Mouse (Mus musculus) embryonic facial prominence, embryonic 14.5 days (tissue): ENCODE data around the gene Vsig8. TPM values are rescaled to one million over a fixed set of nuclear protein-coding genes. Genes with fewer than 3 reads are reported as not detected.

ENCODE experiments used
- ATAC-seq: fragments of 200-750 bp; cut with Nextera tagmentation; 2 replicates; pipeline ENCODE4 v1.8.0; 2017; ENCODE audit warnings: low read depth, moderate number of reproducible peaks, moderate TSS enrichment
- DNase-seq: peaks from one replicate; pipeline ENCODE4 v3.0.0-alpha.2; 2015; ENCODE audit warnings: low spot score
- H3K27ac ChIP-seq: fragments of 300-500 bp; sonication (generic); replicated peaks from 2 replicates; pipeline ENCODE4 v1.5.1; 2014; ENCODE audit warnings: low read depth, mild to moderate bottlenecking, low read length, moderate library complexity
- H3K27me3 ChIP-seq: fragments of 300-500 bp; sonication (generic); replicated peaks from 2 replicates; pipeline ENCODE4 v1.6.1; 2014; ENCODE audit warnings: low read length; ENCODE audit not compliant: control insufficient read depth, insufficient read depth
- H3K36me3 ChIP-seq: fragments of 300-500 bp; sonication (generic); 2 replicates; pipeline ENCODE4 v1.6.1; 2014; ENCODE audit warnings: low read length, mixed read lengths; ENCODE audit not compliant: control insufficient read depth, insufficient read depth
- H3K4me1 ChIP-seq: fragments of 300-500 bp; sonication (generic); 2 replicates; pipeline ENCODE4 v1.6.1; 2014; ENCODE audit warnings: antibody characterized with exemption, low read length; ENCODE audit not compliant: control insufficient read depth, insufficient read depth
- H3K4me2 ChIP-seq: fragments of 300-500 bp; sonication (generic); 2 replicates; pipeline ENCODE4 v1.6.1; 2014; ENCODE audit warnings: low read depth, mild to moderate bottlenecking, low read length, moderate library complexity, mixed read lengths
- H3K4me3 ChIP-seq: fragments of 300-500 bp; sonication (generic); 2 replicates; pipeline ENCODE4 v1.5.1; 2014; ENCODE audit warnings: low read depth, mild to moderate bottlenecking, low read length
- H3K9ac ChIP-seq: fragments of 300-500 bp; sonication (generic); 2 replicates; pipeline ENCODE4 v1.6.1; 2014; ENCODE audit warnings: low read depth, mild to moderate bottlenecking, low read length, moderate library complexity, mixed read lengths
- H3K9me3 ChIP-seq: fragments of 300-500 bp; sonication (generic); 2 replicates; pipeline ENCODE4 v1.6.1; 2016; ENCODE audit warnings: low read length; ENCODE audit not compliant: control insufficient read depth
- WGBS: fragments of 180-500 bp; shearing (Covaris S2); extraction: QIAGEN DNeasy Blood & Tissue Kit; methylation state at CpG from one replicate; pipeline ENCODE4 v1.1.7; 2014; 5-methylcytosine and 5-hydroxymethylcytosine counted together
- polyA plus RNA-seq: library from polyadenylated mRNA; unstranded; fragments of >200 nt; fragmentation: Nextera tagmentation; extraction: Ambion mirVana; gene quantifications from 2 replicates; pipeline ENCODE4 v1.2.1, GENCODE M21; 2014

Vsig8 gene
- polyA plus RNA-seq: 0.45 and 1.6 TPM in 2 replicates

- DNase-seq (no peak), ATAC-seq (no peak)
- H3K9me3 ChIP-seq: no peaks in the 10 kb centered on the region
- H3K9ac ChIP-seq: no peak within 1 kb of the TSS
- H3K27me3 ChIP-seq: peaks cover 6% of the 10 kb centered on the region
- H3K4me2 ChIP-seq: no peak within 1 kb of the TSS
- H3K4me3 ChIP-seq: no peak within 1 kb of the TSS
- no peaks in the 10 kb centered on the region for H3K36me3 ChIP-seq
- 80% methylated on average over 11 of the region's 11 CpGs for WGBS
- H3K4me1 ChIP-seq: peaks cover 19% of the 10 kb centered on the region
- no peak within 1 kb of the TSS for H3K27ac ChIP-seq
Observed at GRCm38 (mm10) chr1:172555638-172556037, at the start of gene Vsig8. Gene Vsig8 (plus strand): TSS chr1:172555938.

GRCm38 (mm10) chr1:172507001-172507400 lies 48.7 kb upstream of the Vsig8 start:
- ATAC-seq (peak; percentile 42; the same call in 1 of the 2 replicates), DNase-seq (peak; percentile 79)
- H3K9me3 ChIP-seq: no peaks in the 10 kb centered on the region
- H3K27me3 ChIP-seq: 0 out of 2 replicates have a peak, but pooled peaks cover 2% of the 10 kb centered on the region
- peaks cover 26% of the 10 kb centered on the region for H3K4me1 ChIP-seq
- no peak overlapping the region for H3K4me3 ChIP-seq
- WGBS: 48% methylated on average over 5 of the region's 5 CpGs
- no peak overlapping the region for H3K9ac ChIP-seq
- H3K27ac ChIP-seq: 0 out of 2 replicates have a peak overlapping the region, but pooled peaks have one; percentile 23
- H3K36me3 ChIP-seq: peaks cover 16% of the 10 kb centered on the region; the same call in 1 of the 2 replicates
- H3K4me2 ChIP-seq: no peak overlapping the region

- no peaks in the 10 kb centered on the region for H3K27me3 ChIP-seq
- H3K4me3 ChIP-seq: no peak overlapping the region
- no peak for ATAC-seq
- peaks cover 20% of the 10 kb centered on the region for H3K4me1 ChIP-seq
- no peak overlapping the region for H3K27ac ChIP-seq
- WGBS: 92% methylated on average over 3 of the region's 3 CpGs
- peaks cover 16% of the 10 kb centered on the region; the same call in 1 of the 2 replicates for H3K36me3 ChIP-seq
- no peak overlapping the region for H3K4me2 ChIP-seq
- DNase-seq: no peak
- H3K9ac ChIP-seq: no peak overlapping the region
- H3K9me3 ChIP-seq: no peaks in the 10 kb centered on the region
Observed at GRCm38 (mm10) chr1:172507701-172508100, 48.0 kb upstream of the Vsig8 start.

GRCm38 (mm10) chr1:172508172-172508571 lies 47.6 kb upstream of the Vsig8 start:
- WGBS: 55% methylated on average over 2 of the region's 2 CpGs
- H3K4me2 ChIP-seq: no peak overlapping the region
- no peaks in the 10 kb centered on the region for H3K9me3 ChIP-seq
- H3K27me3 ChIP-seq: no peaks in the 10 kb centered on the region
- no peak overlapping the region for H3K27ac ChIP-seq
- no peak for ATAC-seq
- H3K4me3 ChIP-seq: no peak overlapping the region
- peaks cover 16% of the 10 kb centered on the region; the same call in 1 of the 2 replicates for H3K36me3 ChIP-seq
- no peak overlapping the region for H3K9ac ChIP-seq
- H3K4me1 ChIP-seq: peaks cover 20% of the 10 kb centered on the region
- no peak for DNase-seq

- 80% methylated on average over 5 of the region's 5 CpGs for WGBS
- Histone ChIP-seq H3K4me3 (no peak overlapping the region), H3K36me3 (peaks cover 16% of the 10 kb centered on the region; the same call in 1 of the 2 replicates), H3K4me2 (no peak overlapping the region), H3K9ac (no peak overlapping the region), H3K27ac (no peak overlapping the region), H3K27me3 (no peaks in the 10 kb centered on the region), H3K9me3 (no peaks in the 10 kb centered on the region), H3K4me1 (peaks cover 14% of the 10 kb centered on the region)
- ATAC-seq (no peak), DNase-seq (no peak)
Observed at GRCm38 (mm10) chr1:172509235-172509634, 46.5 kb upstream of the Vsig8 start.

- Histone ChIP-seq H3K4me2 (peak overlapping the region; percentile 16; the same call in 1 of the 2 replicates), H3K4me1 (peaks cover 8% of the 10 kb centered on the region; the same call in 1 of the 2 replicates)
- 31% methylated on average over 8 of the region's 8 CpGs for WGBS
Observed at GRCm38 (mm10) chr1:172509983-172510382, 45.8 kb upstream of the Vsig8 start.

GRCm38 (mm10) chr1:172510421-172510972 lies 45.2 kb upstream of the Vsig8 start:
- no peaks in the 10 kb centered on the region for H3K9me3 ChIP-seq
- WGBS: 19% methylated on average over 13 of the region's 13 CpGs
- H3K9ac ChIP-seq: no peak overlapping the region

More at GRCm38 (mm10) chr1:172509983-172510382, 45.8 kb upstream of the Vsig8 start:
- DNase-seq (no peak), ATAC-seq (no peak)
- Histone ChIP-seq H3K27me3 (no peaks in the 10 kb centered on the region), H3K9ac (no peak overlapping the region), H3K4me3 (no peak overlapping the region), H3K9me3 (no peaks in the 10 kb centered on the region), H3K27ac (no peak overlapping the region), H3K36me3 (peaks cover 16% of the 10 kb centered on the region; the same call in 1 of the 2 replicates)

GRCm38 (mm10) chr1:172512962-172513361 lies 42.8 kb upstream of the Vsig8 start:
- no peak overlapping the region for H3K9ac ChIP-seq
- peak; percentile 62 for DNase-seq
- no peak overlapping the region for H3K4me3 ChIP-seq
- no peaks in the 10 kb centered on the region for H3K27me3 ChIP-seq
- ATAC-seq: no peak
- H3K36me3 ChIP-seq: 0 out of 2 replicates have a peak, but pooled peaks cover 2% of the 10 kb centered on the region
- H3K4me1 ChIP-seq: peaks cover 8% of the 10 kb centered on the region; the same call in 1 of the 2 replicates
- peaks cover 8% of the 10 kb centered on the region for H3K9me3 ChIP-seq
- peak overlapping the region; percentile 17; the same call in 1 of the 2 replicates for H3K27ac ChIP-seq
- 13% methylated on average over 13 of the region's 13 CpGs for WGBS
- H3K4me2 ChIP-seq: peak overlapping the region; percentile 38

More at GRCm38 (mm10) chr1:172510421-172510972, 45.2 kb upstream of the Vsig8 start:
- no peak overlapping the region for H3K4me3 ChIP-seq
- H3K4me1 ChIP-seq: peaks cover 8% of the 10 kb centered on the region; the same call in 1 of the 2 replicates
- DNase-seq (peak; percentile 56), ATAC-seq (peak; percentile 67; the same call in 1 of the 2 replicates)
- H3K27ac ChIP-seq: no peak overlapping the region
- peaks cover 13% of the 10 kb centered on the region; the same call in 1 of the 2 replicates for H3K36me3 ChIP-seq
- no peaks in the 10 kb centered on the region for H3K27me3 ChIP-seq
- peak overlapping the region; percentile 16; the same call in 1 of the 2 replicates for H3K4me2 ChIP-seq
